In the genomic region with DNA sequence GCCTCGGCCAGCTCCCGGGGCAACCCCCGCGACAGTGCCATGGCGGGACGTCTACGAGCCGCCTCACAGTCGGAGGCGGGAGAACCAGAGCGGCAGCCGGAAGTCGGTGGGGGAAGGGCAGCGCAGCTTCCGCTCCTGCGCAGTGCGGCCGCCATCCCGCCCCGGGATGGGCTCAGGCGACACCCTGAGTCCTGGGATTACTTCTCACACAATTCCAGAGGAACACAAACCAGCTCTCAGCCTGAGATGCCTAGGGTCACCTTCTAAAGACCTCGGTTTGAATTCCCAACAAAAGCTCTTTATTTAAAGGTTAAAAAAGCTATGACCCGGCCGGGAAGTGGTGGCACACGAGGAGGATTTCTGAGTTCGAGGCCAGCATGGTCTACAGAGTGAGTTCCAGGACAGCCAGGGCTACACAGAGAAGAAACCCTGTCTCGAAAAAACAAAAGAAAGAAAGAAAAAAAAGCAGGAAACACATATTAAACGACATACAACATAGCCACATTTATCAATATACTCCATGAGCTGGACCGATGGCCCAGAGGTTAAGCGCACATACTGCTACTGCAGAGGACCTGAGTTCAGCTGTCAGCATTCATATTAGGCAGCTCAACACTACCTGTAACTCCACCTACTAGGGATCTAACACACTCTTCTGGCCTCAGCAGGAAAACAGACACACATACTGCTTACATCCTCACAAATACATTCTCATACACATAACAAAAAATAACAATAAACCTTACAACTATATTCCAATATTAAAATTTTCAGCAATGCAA, we compare ENCODE assay signal across 8 mouse cellular contexts. TPM values are rescaled to one million over a fixed set of nuclear protein-coding genes. Genes with fewer than 3 reads are reported as not detected.
DNase-seq lines count a peak whose midpoint lies in the region; ATAC-seq and TF ChIP-seq lines count a peak whose summit lies in the region.

No protein-coding gene starts in this region.

- WGBS in heart, embryonic 12.5 days = 10% methylated on average over 30 of the region's 30 CpGs
- 11% methylated on average over 30 of the region's 30 CpGs for WGBS in kidney, postnatal 0 days
- WGBS in liver, embryonic 11.5 days = 10% methylated on average over 30 of the region's 30 CpGs
- 10% methylated on average over 30 of the region's 30 CpGs for WGBS in stomach, embryonic 14.5 days

- H3K36me3 ChIP-seq in heart, embryonic 12.5 days = peaks cover 16% of the 10 kb centered on the region
- peaks cover 10% of the 10 kb centered on the region; the same call in 1 of the 2 replicates for H3K36me3 ChIP-seq in kidney, postnatal 0 days (ENCODE audit: insufficient read depth, low read length)
- peaks cover 16% of the 10 kb centered on the region for H3K36me3 ChIP-seq in liver, embryonic 11.5 days (ENCODE audit: control insufficient read depth, insufficient read depth, low read length)
- peaks cover 15% of the 10 kb centered on the region for H3K36me3 ChIP-seq in stomach, embryonic 14.5 days (ENCODE audit: control insufficient read depth, insufficient read depth, low read length)

- DNase-seq in B cell, adult 2 months = peak; percentile 93 to 94
- DNase-seq in brain, adult 2 months (ENCODE audit: low read depth, low spot score) = peak; percentile 93
- peak; percentile 93 for DNase-seq in kidney, postnatal 0 days (ENCODE audit: low spot score)
- peak; percentile 92 for DNase-seq in liver, embryonic 11.5 days (ENCODE audit: low spot score)
- DNase-seq in naive thymus-derived CD4-positive, alpha-beta T cell, adult 2 months (ENCODE audit: low read depth) = peak; percentile 91

- peak; percentile 99 for ATAC-seq in erythroblast, adult 5-6 weeks (replicated peaks; ENCODE audit: low FRiP score, poor library complexity, severe bottlenecking)
- ATAC-seq in heart, embryonic 12.5 days (ENCODE audit: insufficient number of reproducible peaks, low FRiP score) = peak; percentile 95
- peak; percentile 96 for ATAC-seq in kidney, postnatal 0 days (replicated peaks; ENCODE audit: low FRiP score, low read depth)
- peak; percentile 91 for ATAC-seq in liver, embryonic 11.5 days (replicated peaks; ENCODE audit: low FRiP score)
- peak; percentile 96 for ATAC-seq in stomach, embryonic 14.5 days (ENCODE audit: insufficient number of reproducible peaks, insufficient read depth, low FRiP score, low read depth)

- peak overlapping the region; percentile 87 for H3K9ac ChIP-seq in heart, embryonic 12.5 days
- peak overlapping the region; percentile 90 for H3K9ac ChIP-seq in kidney, postnatal 0 days (ENCODE audit: low read depth, low read length)
- H3K9ac ChIP-seq in liver, embryonic 11.5 days (ENCODE audit: low read depth, low read length) = peak overlapping the region; percentile 97
- peak overlapping the region; percentile 95 for H3K9ac ChIP-seq in stomach, embryonic 14.5 days (replicated peaks; ENCODE audit: low read depth, low read length)

- no peaks in the 10 kb centered on the region for H3K9me3 ChIP-seq in heart, embryonic 12.5 days (replicated peaks)
- no peaks in the 10 kb centered on the region for H3K9me3 ChIP-seq in kidney, postnatal 0 days (replicated peaks; ENCODE audit: low read length)
- no peaks in the 10 kb centered on the region for H3K9me3 ChIP-seq in liver, embryonic 11.5 days (ENCODE audit: control insufficient read depth, low read length)
- no peaks in the 10 kb centered on the region for H3K9me3 ChIP-seq in stomach, embryonic 14.5 days (ENCODE audit: control insufficient read depth, low read depth, low read length)

- no peaks in the 10 kb centered on the region for H3K27me3 ChIP-seq in heart, embryonic 12.5 days (replicated peaks)
- H3K27me3 ChIP-seq in kidney, postnatal 0 days (ENCODE audit: insufficient read depth, low read length) = no peaks in the 10 kb centered on the region
- no peaks in the 10 kb centered on the region for H3K27me3 ChIP-seq in liver, embryonic 11.5 days (replicated peaks; ENCODE audit: control insufficient read depth, insufficient read depth, low read length)
- H3K27me3 ChIP-seq in stomach, embryonic 14.5 days (ENCODE audit: control insufficient read depth, insufficient read depth, low read length) = no peaks in the 10 kb centered on the region

- peak overlapping the region; percentile 74 for H3K27ac ChIP-seq in heart, embryonic 12.5 days (ENCODE audit: poor library complexity, severe bottlenecking)
- H3K27ac ChIP-seq in kidney, postnatal 0 days = peak overlapping the region; percentile 81
- peak overlapping the region; percentile 81 for H3K27ac ChIP-seq in liver, embryonic 11.5 days (ENCODE audit: low read depth, low read length)
- H3K27ac ChIP-seq in stomach, embryonic 14.5 days (ENCODE audit: low read length) = peak overlapping the region; percentile 90

- peaks cover 10% of the 10 kb centered on the region for H3K4me1 ChIP-seq in heart, embryonic 12.5 days (replicated peaks)
- H3K4me1 ChIP-seq in kidney, postnatal 0 days (replicated peaks; ENCODE audit: insufficient read depth, low read length) = no peaks in the 10 kb centered on the region
- H3K4me1 ChIP-seq in liver, embryonic 11.5 days (replicated peaks; ENCODE audit: control insufficient read depth, insufficient read depth, low read length) = peaks cover 4% of the 10 kb centered on the region
- H3K4me1 ChIP-seq in stomach, embryonic 14.5 days (ENCODE audit: control insufficient read depth, insufficient read depth, low read length) = peaks cover 3% of the 10 kb centered on the region; the same call in 1 of the 2 replicates

- TF ChIP-seq CTCF in kidney, postnatal 0 days (IDR thresholded peaks at IDR 0.05; ENCODE audit: low read depth) = no peak

- peak overlapping the region; percentile 85 for H3K4me2 ChIP-seq in heart, embryonic 12.5 days
- H3K4me2 ChIP-seq in kidney, postnatal 0 days (ENCODE audit: low read length) = peak overlapping the region; percentile 67
- peak overlapping the region; percentile 80 for H3K4me2 ChIP-seq in liver, embryonic 11.5 days
- H3K4me2 ChIP-seq in stomach, embryonic 14.5 days (replicated peaks; ENCODE audit: low read depth, low read length) = peak overlapping the region; percentile 85

- H3K4me3 ChIP-seq in heart, embryonic 12.5 days = peak overlapping the region; percentile 72
- peak overlapping the region; percentile 72 for H3K4me3 ChIP-seq in kidney, postnatal 0 days (replicated peaks; ENCODE audit: low read depth, low read length)
- peak overlapping the region; percentile 95 for H3K4me3 ChIP-seq in liver, embryonic 11.5 days (ENCODE audit: low read depth, low read length)
- peak overlapping the region; percentile 94 for H3K4me3 ChIP-seq in stomach, embryonic 14.5 days (ENCODE audit: low read depth, low read length)

RNA-seq across cellular contexts. Expression of gene Uba2, which starts 0.7 kb away (rescaled TPM):
- total RNA-seq in erythroblast, adult 5-6 weeks (2015; ENCODE audit: low replicate concordance) = 35.2 and 65.0 TPM in 2 replicates
- total RNA-seq in erythroblast, adult 5-6 weeks (2017; ENCODE audit: low replicate concordance) = 49.3 and 70.3 TPM in 2 replicates
- polyA plus RNA-seq in heart, embryonic 12.5 days (2016; fragmentation: Nextera tagmentation; extraction: Ambion mirVana) = 123 and 127 TPM in 2 replicates
- 133 and 146 TPM in 2 replicates for polyA plus RNA-seq in kidney, postnatal 0 days (2015; fragmentation: Nextera tagmentation; extraction: Ambion mirVana)
- polyA plus RNA-seq in liver, embryonic 11.5 days (2014; fragmentation: Nextera tagmentation; extraction: Ambion mirVana) = 226 and 253 TPM in 2 replicates
- 193 and 196 TPM in 2 replicates for polyA plus RNA-seq in stomach, embryonic 14.5 days (2014; fragmentation: Nextera tagmentation; extraction: Ambion mirVana)

RNA-seq across cellular contexts. Expression of gene Pdcd2l, which starts 27.8 kb away (rescaled TPM):
- total RNA-seq in erythroblast, adult 5-6 weeks (2015; ENCODE audit: low replicate concordance) = 9.0 and 11.5 TPM in 2 replicates
- 1.7 and 5.0 TPM in 2 replicates for total RNA-seq in erythroblast, adult 5-6 weeks (2017; ENCODE audit: low replicate concordance)
- 45.6 and 50.0 TPM in 2 replicates for polyA plus RNA-seq in heart, embryonic 12.5 days (2016; fragmentation: Nextera tagmentation; extraction: Ambion mirVana)
- polyA plus RNA-seq in kidney, postnatal 0 days (2015; fragmentation: Nextera tagmentation; extraction: Ambion mirVana) = 51.4 and 54.5 TPM in 2 replicates
- 56.2 and 62.8 TPM in 2 replicates for polyA plus RNA-seq in liver, embryonic 11.5 days (2014; fragmentation: Nextera tagmentation; extraction: Ambion mirVana)
- polyA plus RNA-seq in stomach, embryonic 14.5 days (2014; fragmentation: Nextera tagmentation; extraction: Ambion mirVana) = 57.1 and 64.1 TPM in 2 replicates

RNA-seq across cellular contexts. Expression of gene Wtip, which starts 35.6 kb away (rescaled TPM):
- not detected in 2 replicates for total RNA-seq in erythroblast, adult 5-6 weeks (2015; ENCODE audit: low replicate concordance)
- total RNA-seq in erythroblast, adult 5-6 weeks (2017; ENCODE audit: low replicate concordance) = not detected in 2 replicates
- 4.5 and 5.9 TPM in 2 replicates for polyA plus RNA-seq in heart, embryonic 12.5 days (2016; fragmentation: Nextera tagmentation; extraction: Ambion mirVana)
- polyA plus RNA-seq in kidney, postnatal 0 days (2015; fragmentation: Nextera tagmentation; extraction: Ambion mirVana) = 6.3 and 8.0 TPM in 2 replicates
- polyA plus RNA-seq in liver, embryonic 11.5 days (2014; fragmentation: Nextera tagmentation; extraction: Ambion mirVana) = 2.2 and 3.4 TPM in 2 replicates
- polyA plus RNA-seq in stomach, embryonic 14.5 days (2014; fragmentation: Nextera tagmentation; extraction: Ambion mirVana) = 7.1 TPM in 2 replicates

Comparison
In these comparisons a context has a peak if more than half of its experiments do, and no peak if none do; other contexts are left out.
1. Peak in every context shown above with its lines: DNase-seq, ATAC-seq, H3K4me3 ChIP-seq and H3K27ac ChIP-seq.